Mouse (Mus musculus): ENCODE results near the gene Rps27l.

GRCm38 (mm10) chr9:66971116-66971515 lies 25.2 kb downstream of the Rps27l start:
- TF ChIP-seq NANOG (IDR thresholded peaks at IDR 0.05; ENCODE audit: borderline replicate concordance, low read length) (no peak), CTCF (conservative IDR thresholded peaks at IDR 0.05; ENCODE audit: low read length) (no peak)
